Mouse (Mus musculus) intestine, embryonic 16.5 days (tissue): ENCODE data around the gene Slc39a11. TPM values are rescaled to one million over a fixed set of nuclear protein-coding genes. Genes with fewer than 3 reads are reported as not detected.

Source experiments
- ATAC-seq: fragments of 200-750 bp; cut with Nextera tagmentation; 2 replicates; pipeline ENCODE4 v1.8.0; 2017; ENCODE audit warnings: moderate TSS enrichment, moderate library complexity
- H3K27ac ChIP-seq: fragments of 300-500 bp; sonication (generic); 2 replicates; pipeline ENCODE4 v1.5.1; 2014; ENCODE audit warnings: mild to moderate bottlenecking, low read length
- H3K27me3 ChIP-seq: fragments of 300-500 bp; sonication (generic); replicated peaks from 2 replicates; pipeline ENCODE4 v1.6.1; 2014; ENCODE audit warnings: low read length, control low read depth, mixed read lengths; ENCODE audit not compliant: control insufficient read depth, insufficient read depth
- H3K36me3 ChIP-seq: fragments of 300-500 bp; sonication (generic); 2 replicates; pipeline ENCODE4 v1.6.1; 2014; ENCODE audit warnings: low read length, control low read depth; ENCODE audit not compliant: control insufficient read depth, insufficient read depth
- H3K4me1 ChIP-seq: fragments of 300-500 bp; sonication (generic); 2 replicates; pipeline ENCODE4 v1.6.1; 2014; ENCODE audit warnings: low read length, control low read depth, mixed read lengths; ENCODE audit not compliant: control insufficient read depth, insufficient read depth
- H3K4me2 ChIP-seq: fragments of 300-500 bp; sonication (generic); 2 replicates; pipeline ENCODE4 v1.6.1; 2014; ENCODE audit warnings: low read depth, low read length, control low read depth
- H3K4me3 ChIP-seq: fragments of 300-500 bp; sonication (generic); 2 replicates; pipeline ENCODE4 v1.5.1; 2014; ENCODE audit warnings: mild to moderate bottlenecking, low read length
- H3K9ac ChIP-seq: fragments of 300-500 bp; sonication (generic); 2 replicates; pipeline ENCODE4 v1.6.1; 2014; ENCODE audit warnings: low read depth, low read length
- H3K9me3 ChIP-seq: fragments of 300-500 bp; sonication (generic); 2 replicates; pipeline ENCODE4 v1.6.1; 2016; ENCODE audit warnings: low read length, control low read depth; ENCODE audit not compliant: control insufficient read depth
- WGBS: fragments of 180-500 bp; shearing (Covaris S2); extraction: QIAGEN DNeasy Blood & Tissue Kit; methylation state at CpG from one replicate; pipeline ENCODE4 v1.1.7; 2014; 5-methylcytosine and 5-hydroxymethylcytosine counted together
- polyA plus RNA-seq: library from polyadenylated mRNA; unstranded; fragments of >200 nt; fragmentation: Nextera tagmentation; extraction: Ambion mirVana; gene quantifications from 2 replicates; pipeline ENCODE4 v1.2.1, GENCODE M21; 2015

Gene Slc39a11
- polyA plus RNA-seq, 1 experiment from 2014 or later: 52.8 TPM

DNA sequence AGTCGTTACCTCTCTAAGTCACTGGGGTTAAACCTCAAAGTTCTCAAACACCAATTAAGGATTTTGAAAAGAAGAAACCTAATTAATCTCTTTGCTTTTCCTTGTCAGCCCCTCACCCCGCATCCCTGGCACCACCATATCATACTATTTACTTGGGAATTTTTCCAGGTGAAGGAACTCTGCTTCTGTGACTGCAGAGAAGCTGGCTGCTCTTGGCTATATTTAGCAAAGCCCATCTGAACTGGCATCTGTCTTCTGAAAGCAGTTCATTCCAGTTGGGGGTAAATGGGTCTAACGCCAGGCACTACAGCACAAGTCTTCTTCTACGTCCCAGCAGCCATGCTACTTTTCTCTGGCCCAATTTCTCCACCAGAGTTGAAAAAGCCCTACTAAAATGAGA is 23.7 kb upstream of the Slc39a11 start:
- peaks cover 6% of the 10 kb centered on the region; the same call in 1 of the 2 replicates for H3K36me3 ChIP-seq
- ATAC-seq: no peak

DNA sequence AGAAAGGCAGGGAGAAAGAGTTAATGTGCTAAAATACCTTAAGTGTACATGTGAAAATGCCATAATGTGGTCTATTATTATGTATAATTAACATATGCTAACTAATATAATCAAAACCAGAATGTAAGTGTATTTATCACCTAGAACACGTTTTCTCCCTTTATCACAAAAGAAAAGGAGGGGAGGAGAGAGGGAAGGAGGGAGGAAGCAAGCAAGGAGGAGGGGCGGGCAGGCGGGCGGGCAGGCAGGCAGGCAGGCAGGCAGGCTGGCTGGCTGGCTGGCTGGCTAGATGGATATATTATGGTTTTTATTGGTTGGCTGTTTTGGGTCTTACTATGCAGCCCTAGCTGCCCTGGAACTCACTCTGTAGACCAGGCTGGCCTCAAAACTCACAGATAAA is 19.8 kb upstream of the Slc39a11 start:
- Histone ChIP-seq H3K9me3 (no peaks in the 10 kb centered on the region), H3K9ac (no peak overlapping the region), H3K4me1 (peaks cover 26% of the 10 kb centered on the region), H3K27ac (no peak overlapping the region), H3K27me3 (no peaks in the 10 kb centered on the region), H3K36me3 (peaks cover 6% of the 10 kb centered on the region; the same call in 1 of the 2 replicates), H3K4me2 (no peak overlapping the region), H3K4me3 (no peak overlapping the region)
- ATAC-seq: no peak
- 74% methylated on average over 4 of the region's 4 CpGs for WGBS

More for the DNA sequence above, 23.7 kb upstream of the Slc39a11 start:
- Histone ChIP-seq H3K9ac (no peak overlapping the region), H3K4me1 (peaks cover 4% of the 10 kb centered on the region), H3K9me3 (no peaks in the 10 kb centered on the region), H3K4me3 (no peak overlapping the region), H3K27me3 (no peaks in the 10 kb centered on the region), H3K27ac (no peak overlapping the region), H3K4me2 (no peak overlapping the region)
- WGBS: 90% methylated on average over 4 of the region's 4 CpGs

DNA sequence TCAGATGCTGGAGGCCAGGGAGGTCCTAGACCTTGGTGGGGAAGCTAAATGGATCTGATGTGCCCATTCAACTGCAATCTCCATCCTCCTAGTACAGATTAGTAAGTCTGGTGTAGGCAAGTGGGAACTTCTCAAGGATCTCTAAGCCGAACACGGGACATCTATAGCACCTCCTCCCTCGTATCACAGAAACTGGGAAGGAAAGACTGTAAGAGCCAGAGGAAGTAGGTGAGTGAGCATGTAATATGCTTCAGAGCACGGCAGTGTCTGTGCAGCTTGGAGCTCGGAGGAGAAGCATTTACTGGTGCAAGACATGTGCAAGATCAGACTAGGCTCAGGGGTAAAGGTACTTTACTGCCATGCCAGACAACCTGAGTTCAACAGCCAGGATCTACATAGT is 19.0 kb upstream of the Slc39a11 start:
- 84% methylated on average over 5 of the region's 5 CpGs for WGBS
- H3K27ac ChIP-seq: no peak overlapping the region

DNA sequence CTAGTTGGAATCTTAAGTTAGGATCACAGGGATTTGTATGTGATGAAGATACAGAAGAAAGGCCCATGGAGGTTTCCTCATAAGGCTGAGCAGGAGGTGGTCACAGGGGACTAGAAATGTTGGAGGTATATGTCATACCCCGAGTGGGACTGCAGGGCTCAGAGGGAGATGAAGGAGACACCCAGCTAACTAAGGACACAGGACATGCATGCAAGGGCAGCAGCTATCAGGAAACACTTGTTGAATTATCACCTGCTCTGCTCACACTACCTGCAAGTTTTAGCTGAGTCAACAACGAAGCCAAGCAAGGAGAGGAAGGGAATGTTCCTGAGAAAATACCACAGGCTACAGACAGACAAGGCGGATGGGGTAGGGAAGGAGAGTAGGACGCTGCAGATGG is 17.8 kb upstream of the Slc39a11 start:
- Histone ChIP-seq H3K4me2 (no peak overlapping the region), H3K9me3 (no peaks in the 10 kb centered on the region), H3K4me1 (peaks cover 26% of the 10 kb centered on the region), H3K9ac (0 out of 2 replicates have a peak overlapping the region, but pooled peaks have one; percentile 8), H3K27ac (peak overlapping the region; percentile 92), H3K4me3 (no peak overlapping the region), H3K36me3 (no peaks in the 10 kb centered on the region; the same call in 1 of the 2 replicates), H3K27me3 (no peaks in the 10 kb centered on the region)
- peak; percentile 43 for ATAC-seq
- WGBS: 54% methylated on average over 4 of the region's 4 CpGs

More for the DNA sequence above, 19.0 kb upstream of the Slc39a11 start:
- Histone ChIP-seq H3K4me1 (peaks cover 26% of the 10 kb centered on the region), H3K36me3 (peaks cover 5% of the 10 kb centered on the region; the same call in 1 of the 2 replicates), H3K4me3 (no peak overlapping the region), H3K9me3 (no peaks in the 10 kb centered on the region), H3K27me3 (no peaks in the 10 kb centered on the region), H3K4me2 (no peak overlapping the region), H3K9ac (no peak overlapping the region)
- no peak for ATAC-seq

DNA sequence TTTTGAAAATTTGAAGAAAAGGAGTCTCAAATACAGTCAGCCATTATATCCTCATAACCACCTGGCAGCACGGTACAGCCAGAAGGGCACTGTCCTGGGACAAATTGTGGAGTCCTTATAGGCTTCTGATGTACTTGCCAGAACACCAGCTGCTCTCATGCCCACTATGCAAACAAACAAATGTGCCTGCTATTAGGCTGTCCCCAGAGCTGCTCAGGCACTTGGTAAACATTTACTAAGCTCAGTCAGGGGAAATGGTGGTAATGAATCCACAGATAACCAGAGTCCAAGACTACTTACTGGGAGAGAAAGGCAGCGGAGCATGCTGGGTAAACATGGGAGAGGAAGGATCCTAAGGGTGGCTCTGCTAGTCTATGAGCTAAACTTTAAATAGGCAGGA is 17.2 kb upstream of the Slc39a11 start:
- H3K4me2 ChIP-seq: 0 out of 2 replicates have a peak overlapping the region, but pooled peaks have one; percentile 2
- H3K36me3 ChIP-seq: peaks cover 1% of the 10 kb centered on the region
- H3K9me3 ChIP-seq: no peaks in the 10 kb centered on the region
- peak; percentile 90 for ATAC-seq
- H3K9ac ChIP-seq: no peak overlapping the region
- H3K4me1 ChIP-seq: peaks cover 26% of the 10 kb centered on the region
- 46% methylated on average over 2 of the region's 2 CpGs for WGBS
- H3K27me3 ChIP-seq: no peaks in the 10 kb centered on the region
- H3K4me3 ChIP-seq: no peak overlapping the region
- peak overlapping the region; percentile 92 for H3K27ac ChIP-seq

DNA sequence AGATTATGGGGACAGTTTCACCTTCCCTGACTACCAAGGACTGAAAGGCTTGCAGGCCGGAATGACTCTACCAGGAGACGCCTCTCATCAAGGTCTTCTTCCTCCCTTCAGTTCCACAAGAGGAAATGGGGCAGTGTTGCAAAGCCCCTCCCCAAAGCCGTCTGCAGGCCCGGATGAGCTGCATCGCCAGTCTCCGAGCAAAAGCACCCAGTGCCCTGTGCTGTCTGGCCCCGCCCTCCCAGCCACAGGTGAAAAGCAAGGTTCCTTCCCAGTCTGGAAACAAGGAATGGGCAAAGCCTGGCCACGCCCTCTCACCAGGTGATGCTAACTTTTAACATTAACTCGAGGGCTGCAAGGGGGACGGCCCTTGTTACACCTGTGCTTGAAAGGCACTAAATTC is 16.8 kb upstream of the Slc39a11 start:
- Histone ChIP-seq H3K27ac (peak overlapping the region; percentile 92), H3K36me3 (peaks cover 6% of the 10 kb centered on the region), H3K4me2 (peak overlapping the region; percentile 20; the same call in 1 of the 2 replicates), H3K4me1 (peaks cover 26% of the 10 kb centered on the region), H3K27me3 (no peaks in the 10 kb centered on the region), H3K4me3 (no peak overlapping the region), H3K9me3 (no peaks in the 10 kb centered on the region), H3K9ac (peak overlapping the region; percentile 25; the same call in 1 of the 2 replicates)
- WGBS: 42% methylated on average over 10 of the region's 10 CpGs
- ATAC-seq: peak; percentile 81

DNA sequence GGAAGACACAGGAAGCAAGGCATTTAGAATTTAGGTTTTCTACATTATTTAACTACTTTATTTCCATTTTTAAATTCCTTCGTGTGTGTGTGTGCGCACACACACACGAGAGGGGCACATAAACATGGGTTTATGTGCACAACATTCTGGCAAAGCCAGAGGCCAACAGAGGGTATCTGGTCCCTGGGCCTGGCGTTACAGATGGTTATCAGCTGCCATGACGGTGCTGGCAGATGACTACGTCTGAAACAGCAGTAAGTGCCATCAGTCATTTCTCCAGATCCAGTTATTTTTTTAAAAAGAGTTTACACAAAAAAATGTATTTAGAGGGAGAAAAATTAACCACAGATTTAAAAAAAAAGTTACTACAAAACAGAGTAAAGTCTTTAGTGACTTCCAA is 16.3 kb upstream of the Slc39a11 start:
- H3K27me3 ChIP-seq: no peaks in the 10 kb centered on the region
- H3K27ac ChIP-seq: peak overlapping the region; percentile 61
- H3K9me3 ChIP-seq: no peaks in the 10 kb centered on the region
- 58% methylated on average over 6 of the region's 6 CpGs for WGBS
- 0 out of 2 replicates have a peak overlapping the region, but pooled peaks have one; percentile 16 for H3K4me2 ChIP-seq
- H3K9ac ChIP-seq: peak overlapping the region; percentile 29; the same call in 1 of the 2 replicates
- peaks cover 26% of the 10 kb centered on the region for H3K4me1 ChIP-seq
- H3K4me3 ChIP-seq: no peak overlapping the region
- H3K36me3 ChIP-seq: peaks cover 10% of the 10 kb centered on the region
- ATAC-seq: no peak

DNA sequence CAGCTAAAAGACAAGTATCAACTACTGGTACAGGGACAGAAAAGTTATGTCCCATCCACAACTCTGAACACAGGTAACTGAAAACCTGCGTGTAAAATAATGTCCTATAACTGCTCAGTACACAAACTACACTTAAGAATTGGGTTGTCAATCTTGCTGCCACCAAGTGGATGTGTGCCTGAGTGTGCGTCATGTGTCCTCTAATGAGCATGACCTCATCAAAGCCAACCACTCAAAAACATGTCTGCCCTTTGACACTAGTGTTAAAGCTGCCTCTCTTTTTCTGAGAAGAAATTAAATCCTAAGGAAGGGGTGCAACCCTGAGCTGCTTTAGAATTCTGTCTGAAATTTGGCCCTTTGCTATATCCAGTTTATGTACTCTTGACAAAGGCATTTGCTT is 14.4 kb upstream of the Slc39a11 start:
- 77% methylated on average over 2 of the region's 2 CpGs for WGBS
- Histone ChIP-seq H3K9ac (no peak overlapping the region), H3K27me3 (no peaks in the 10 kb centered on the region), H3K4me3 (no peak overlapping the region), H3K4me2 (no peak overlapping the region), H3K9me3 (no peaks in the 10 kb centered on the region), H3K36me3 (peaks cover 18% of the 10 kb centered on the region), H3K27ac (no peak overlapping the region), H3K4me1 (peaks cover 26% of the 10 kb centered on the region)
- no peak for ATAC-seq

DNA sequence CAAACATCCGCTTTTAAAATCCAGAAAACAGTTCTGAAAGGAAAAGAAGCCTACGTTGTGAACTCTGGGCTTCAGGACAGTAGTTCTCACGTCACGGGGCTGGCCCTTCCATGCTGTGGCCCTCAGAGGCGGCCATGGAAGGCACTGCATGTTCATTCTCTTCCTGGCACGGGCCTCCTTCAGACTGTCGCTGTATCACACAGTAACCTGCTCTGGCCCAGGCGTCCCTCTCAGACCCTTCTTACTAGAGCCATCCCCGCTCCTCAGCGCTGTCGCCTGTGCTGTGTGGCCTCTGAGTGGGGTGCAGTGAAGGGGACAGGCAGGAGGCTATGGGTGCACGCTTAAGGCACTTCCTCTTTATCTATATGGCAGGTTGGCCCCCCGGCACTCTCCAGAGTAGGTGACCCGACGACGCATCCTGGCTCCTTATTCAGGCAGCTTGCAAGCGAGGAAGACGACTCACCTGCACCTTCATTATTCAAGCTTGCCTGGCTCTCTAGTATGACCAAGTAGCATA is 12.0 kb upstream of the Slc39a11 start:
- H3K9me3 ChIP-seq: no peaks in the 10 kb centered on the region
- no peak overlapping the region for H3K4me2 ChIP-seq
- no peak overlapping the region for H3K4me3 ChIP-seq
- H3K27me3 ChIP-seq: no peaks in the 10 kb centered on the region
- no peak overlapping the region for H3K9ac ChIP-seq
- peaks cover 7% of the 10 kb centered on the region; the same call in 1 of the 2 replicates for H3K4me1 ChIP-seq
- whole genome bisulfite sequencing: 90% methylated on average over 18 of the region's 18 CpGs
- no peak for ATAC-seq
- peaks cover 30% of the 10 kb centered on the region for H3K36me3 ChIP-seq
- H3K27ac ChIP-seq: no peak overlapping the region

DNA sequence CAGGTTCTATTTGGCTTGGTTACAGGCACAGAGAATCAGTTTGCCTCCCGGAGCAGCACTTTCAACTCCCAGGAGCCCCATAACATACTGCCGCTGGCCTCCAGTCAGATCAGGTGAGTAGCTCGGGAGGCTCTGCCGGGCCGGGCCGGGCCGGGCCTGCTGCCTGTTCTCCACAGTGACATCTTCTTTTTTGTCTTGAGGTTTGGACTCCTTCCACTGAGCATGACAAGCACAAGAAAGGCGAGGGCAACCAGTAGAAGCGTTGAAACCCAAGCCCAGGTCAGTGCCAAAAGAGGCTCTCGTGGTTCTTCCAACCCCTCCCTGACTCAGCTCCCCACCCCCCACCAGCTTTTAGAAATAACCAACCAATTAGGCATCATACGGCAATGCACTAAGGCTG is 11.1 kb upstream of the Slc39a11 start:
- Histone ChIP-seq H3K36me3 (peaks cover 39% of the 10 kb centered on the region), H3K9ac (no peak overlapping the region), H3K27ac (no peak overlapping the region), H3K9me3 (no peaks in the 10 kb centered on the region), H3K4me2 (no peak overlapping the region), H3K27me3 (no peaks in the 10 kb centered on the region), H3K4me3 (no peak overlapping the region), H3K4me1 (no peaks in the 10 kb centered on the region)
- 94% methylated on average over 11 of the region's 11 CpGs for WGBS
- no peak for ATAC-seq
